Mouse (Mus musculus) urinary bladder, adult 18-20 months (tissue): ENCODE data around the gene Rhox3e.
"Not testable (repeated sequence)": the region's sequence is repeated elsewhere in the genome, so short reads cannot be mapped to it uniquely, and the experiment has no call there.

ENCODE experiments used
- DNase-seq, 2 experiments: peaks; one replicate each; pipeline ENCODE4 v3.0.0; 2022; ENCODE audit warnings: low spot score in 2 of 2, mixed read lengths in 2 of 2

Rhox3e gene

GRCm38 (mm10) chrX:37541719-37542118 is at the start of gene Rhox3e:
TSS of gene Rhox3e (plus strand) at chrX:37542019.
- not testable (repeated sequence) for DNase-seq

DNA sequence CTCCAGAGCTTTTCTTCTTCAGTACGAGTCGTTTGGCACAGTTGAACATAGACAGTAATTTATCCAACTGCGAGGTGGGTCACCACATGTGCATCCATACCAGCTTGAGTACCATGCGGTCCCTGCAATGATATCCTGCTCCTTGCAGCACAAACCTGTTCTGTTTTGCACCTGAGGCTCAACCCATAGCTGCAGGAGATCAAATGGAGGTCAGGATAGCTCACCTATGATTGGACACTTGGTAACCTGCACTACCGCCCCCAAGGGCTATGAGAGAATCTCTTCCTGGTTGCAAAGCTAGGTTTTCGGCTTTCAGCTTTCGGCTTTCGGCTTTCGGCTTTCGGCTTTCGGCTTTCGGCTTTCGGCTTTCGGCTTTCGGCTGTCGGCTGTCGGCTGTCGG is 27.8 kb upstream of the Rhox3e start, which contains the start of gene Rhox4d:
TSS of gene Rhox4d (plus strand) at position 301 of the 400 bp plus-strand sequence.
- not testable (repeated sequence) for DNase-seq

DNA sequence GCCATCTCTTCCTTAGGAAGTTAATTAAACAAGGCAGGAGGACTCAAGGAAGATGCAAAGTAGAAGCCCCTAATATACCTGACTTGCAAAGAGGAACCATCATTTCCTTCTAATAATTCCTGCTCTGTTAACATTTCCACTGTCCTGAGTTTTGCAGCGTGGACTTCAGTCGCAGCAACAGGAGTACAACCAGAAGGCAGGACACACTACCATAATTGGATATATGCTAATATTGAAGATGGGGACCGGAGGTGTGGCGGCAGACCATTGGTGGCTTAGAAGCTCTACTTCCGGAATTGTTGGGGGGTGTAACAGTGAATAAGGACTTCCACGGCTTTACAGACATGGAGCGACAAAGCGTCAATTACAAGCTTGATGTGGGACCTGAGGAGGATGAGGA is 11.7 kb upstream of the Rhox3e start, which contains the start of gene Rhox2e:
TSS of gene Rhox2e (plus strand) at position 301 of the 400 bp plus-strand sequence.
- not testable (repeated sequence) for DNase-seq

DNA sequence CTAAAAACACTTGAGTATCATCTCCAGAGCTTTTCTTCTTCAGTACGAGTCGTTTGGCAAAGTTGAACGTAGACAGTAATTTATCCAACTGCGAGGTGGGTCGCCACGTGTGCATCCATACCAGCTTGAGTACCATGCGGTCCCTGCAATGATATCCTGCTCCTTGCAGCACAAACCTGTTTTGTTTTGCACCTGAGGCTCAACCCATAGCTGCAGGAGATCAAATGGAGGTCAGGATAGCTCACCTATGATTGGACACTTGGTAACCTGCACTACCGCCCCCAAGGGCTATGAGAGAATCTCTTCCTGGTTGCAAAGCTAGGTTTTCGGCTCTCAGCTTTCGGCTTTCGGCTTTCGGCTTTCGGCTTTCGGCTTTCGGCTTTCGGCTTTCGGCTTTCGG is 15.3 kb downstream of the Rhox3e start, which contains the start of gene Rhox4e:
TSS of gene Rhox4e (plus strand) at position 301 of the 400 bp plus-strand sequence.
- DNase-seq: not testable (repeated sequence)

GRCm38 (mm10) chrX:37571105-37571504 is 29.3 kb downstream of the Rhox3e start, which contains the start of gene Rhox2f:
TSS of gene Rhox2f (plus strand) at chrX:37571405.
- not testable (repeated sequence) for DNase-seq

DNA sequence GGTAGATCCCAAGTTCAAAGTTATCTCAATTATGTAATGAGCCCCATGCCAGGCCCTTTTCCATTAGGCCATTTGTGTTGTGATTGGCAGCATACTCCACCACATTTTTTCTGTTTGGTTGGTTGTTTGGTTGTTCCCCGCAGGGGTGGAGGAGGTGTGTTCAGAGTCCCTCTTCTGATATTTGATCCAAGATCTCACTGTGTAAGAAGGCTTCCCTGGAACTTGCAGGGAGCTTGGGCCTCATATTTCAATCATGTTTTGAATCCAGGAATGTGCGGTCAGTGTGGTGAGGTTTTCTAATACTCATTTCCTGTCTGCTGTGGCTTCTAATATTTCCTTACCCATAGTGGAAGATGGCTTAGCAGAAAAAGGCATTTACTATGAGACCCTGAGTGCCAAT is 30.8 kb downstream of the Rhox3e start:
- DNase-seq: not testable (repeated sequence)

- DNase-seq: not testable (repeated sequence)
These were observed 38.9 kb downstream of the Rhox3e start, which contains the start of gene Rhox3f for GRCm38 (mm10) chrX:37580692-37581091. TSS of gene Rhox3f (plus strand) at chrX:37580992.
